Comparison of ENCODE assay signal across 20 mouse cellular contexts in genomic region chr5:123968468-123968867, GRCm38 (mm10). TPM values are rescaled to one million over a fixed set of nuclear protein-coding genes. Genes with fewer than 3 reads are reported as not detected.
"Had no signal": no experiment of that assay in that cellular context is flagged by ENCODE, and none has a peak within 500 bp of the region (broad histone marks: within the 10 kb centered on the region; RNA-seq: fewer than 3 reads in every experiment).

No protein-coding gene starts in this region.

- H3K9ac ChIP-seq: forebrain, postnatal 0 days; heart, embryonic 12.5 days; hindbrain, embryonic 12.5 days; hindbrain, embryonic 15.5 days; limb, embryonic 13.5 days; limb, embryonic 15.5 days; liver, embryonic 13.5 days had no signal

- H3K9me3 ChIP-seq: heart, embryonic 10.5 days; heart, embryonic 12.5 days; hindbrain, embryonic 10.5 days; hindbrain, embryonic 12.5 days; hindbrain, embryonic 15.5 days; limb, embryonic 13.5 days; limb, embryonic 15.5 days; liver, embryonic 13.5 days had no signal

- H3K4me2 ChIP-seq: heart, embryonic 12.5 days; hindbrain, embryonic 12.5 days; hindbrain, embryonic 15.5 days; limb, embryonic 13.5 days; limb, embryonic 15.5 days; liver, embryonic 13.5 days had no signal

- DNase-seq: forebrain, postnatal 0 days; gastrocnemius, postnatal 14 days; gastrocnemius, postnatal 36 days; heart, adult 18-20 months; heart, postnatal 10 days; heart, postnatal 4 days; left cerebral cortex, postnatal 4 days; liver, embryonic 13.5 days had no signal

- H3K36me3 ChIP-seq: heart, embryonic 10.5 days; heart, embryonic 12.5 days; hindbrain, embryonic 10.5 days; hindbrain, embryonic 12.5 days; hindbrain, embryonic 15.5 days; limb, embryonic 13.5 days; limb, embryonic 15.5 days; liver, embryonic 13.5 days had no signal

- H3K27ac ChIP-seq: heart, embryonic 10.5 days; hindbrain, embryonic 10.5 days; hindbrain, embryonic 12.5 days; hindbrain, embryonic 15.5 days; hindbrain, postnatal 0 days; layer of hippocampus, adult 2 months; left cerebral cortex, adult 2 months; limb, embryonic 13.5 days; limb, embryonic 15.5 days had no signal

- H3K27me3 ChIP-seq: hindbrain, embryonic 15.5 days; limb, embryonic 15.5 days had no signal

- H3K4me1 ChIP-seq: hindbrain, embryonic 15.5 days; limb, embryonic 13.5 days had no signal

- H3K4me3 ChIP-seq: heart, embryonic 10.5 days; heart, embryonic 12.5 days; hindbrain, embryonic 10.5 days; hindbrain, embryonic 12.5 days; hindbrain, embryonic 15.5 days; layer of hippocampus, adult 2 months; left cerebral cortex, adult 2 months; limb, embryonic 13.5 days; limb, embryonic 15.5 days; liver, embryonic 13.5 days had no signal

- ATAC-seq: forebrain, postnatal 0 days; hindbrain, postnatal 0 days had no signal

RNA-seq across cellular contexts. Expression of gene Gm43518, which starts 41.2 kb away (rescaled TPM):
- total RNA-seq: gastrocnemius, adult 18-20 months; granulocyte monocyte progenitor cell, adult 5-6 weeks had no signal
